Mouse (Mus musculus): ENCODE measurements around the gene Nqo2.

GRCm38 (mm10) chr13:34037172-34038055, 72.9 kb downstream of the Nqo2 start, which contains the start of gene Bphl:
- TF ChIP-seq CTCF (IDR thresholded peaks at IDR 0.05; ENCODE audit: low read depth) (no peak), EP300 (IDR thresholded peaks at IDR 0.05; ENCODE audit: low read depth) (no peak)
